Mouse (Mus musculus) heart, embryonic 11.5 days (tissue): Measurements from ENCODE around the gene Dpagt1. TPM values are rescaled to one million over a fixed set of nuclear protein-coding genes. Genes with fewer than 3 reads are reported as not detected.
"Not testable (repeated sequence)": the region's sequence is repeated elsewhere in the genome, so short reads cannot be mapped to it uniquely, and the experiment has no call there.

Source experiments
- ATAC-seq: fragments of 200-750 bp; cut with Nextera tagmentation; replicated peaks from 2 replicates; pipeline ENCODE4 v1.8.0; 2017; ENCODE audit warnings: moderate library complexity; ENCODE audit not compliant: insufficient number of reproducible peaks, low FRiP score, low TSS enrichment
- H3K27ac ChIP-seq: fragments of 300-500 bp; sonication (generic); 2 replicates; pipeline ENCODE4 v1.5.1; 2014; ENCODE audit warnings: mild to moderate bottlenecking, low read depth, low read length
- H3K27me3 ChIP-seq: fragments of 300-500 bp; sonication (generic); 2 replicates; pipeline ENCODE4 v1.6.1; 2014; ENCODE audit warnings: mild to moderate bottlenecking, low read length, mixed read lengths; ENCODE audit not compliant: control insufficient read depth, insufficient read depth
- H3K36me3 ChIP-seq: fragments of 300-500 bp; sonication (generic); 2 replicates; pipeline ENCODE4 v1.6.1; 2014; ENCODE audit warnings: mild to moderate bottlenecking, low read length, moderate library complexity, mixed read lengths; ENCODE audit not compliant: control insufficient read depth, insufficient read depth
- H3K4me1 ChIP-seq: fragments of 300-500 bp; sonication (generic); 2 replicates; pipeline ENCODE4 v1.6.1; 2014; ENCODE audit warnings: low read length; ENCODE audit not compliant: control insufficient read depth, insufficient read depth
- H3K4me2 ChIP-seq: fragments of 300-500 bp; sonication (generic); 2 replicates; pipeline ENCODE4 v1.6.1; 2014; ENCODE audit warnings: mild to moderate bottlenecking, moderate library complexity
- H3K4me3 ChIP-seq: fragments of 300-500 bp; sonication (generic); 2 replicates; pipeline ENCODE4 v1.5.1; 2014; ENCODE audit warnings: low read depth, low read length
- H3K9ac ChIP-seq: fragments of 300-500 bp; sonication (generic); 2 replicates; pipeline ENCODE4 v1.6.1; 2014; ENCODE audit warnings: mild to moderate bottlenecking, low read depth, low read length, moderate library complexity
- H3K9me3 ChIP-seq: fragments of 300-500 bp; sonication (generic); replicated peaks from 2 replicates; pipeline ENCODE4 v1.6.1; 2016; ENCODE audit warnings: low read length; ENCODE audit not compliant: control insufficient read depth
- WGBS: fragments of 180-500 bp; shearing (Covaris S2); extraction: QIAGEN DNeasy Blood & Tissue Kit; methylation state at CpG from one replicate; pipeline ENCODE4 v1.1.7; 2014; ENCODE audit not compliant: insufficient replicate concordance; 5-methylcytosine and 5-hydroxymethylcytosine counted together
- microRNA-seq: library from miRNA; unstranded; fragments of <30 nt; microRNA quantifications from one replicate; pipeline ENCODE4, GENCODE M21; 2016; ENCODE audit warnings: borderline number of aligned reads
- polyA plus RNA-seq: library from polyadenylated mRNA; unstranded; fragments of >200 nt; fragmentation: Nextera tagmentation; extraction: Ambion mirVana; gene quantifications from 2 replicates; pipeline ENCODE4 v1.2.1, GENCODE M21; 2014

The Dpagt1 gene
- polyA plus RNA-seq, 1 experiment from 2014 or later: 46.3 TPM

- not testable (repeated sequence) for H3K36me3 ChIP-seq, H3K4me3 ChIP-seq, H3K9me3 ChIP-seq, ATAC-seq, H3K9ac ChIP-seq, H3K27ac ChIP-seq, H3K4me2 ChIP-seq, H3K27me3 ChIP-seq
- peaks cover 14% of the 10 kb centered on the region for H3K4me1 ChIP-seq
- WGBS: 85% methylated on average over 2 of the region's 2 CpGs
These were observed 51.5 kb downstream of the Dpagt1 start for GRCm38 (mm10) chr9:44377335-44377734.

- peaks cover 14% of the 10 kb centered on the region for H3K4me1 ChIP-seq
- H3K36me3 ChIP-seq: peaks cover 9% of the 10 kb centered on the region
- H3K9me3 ChIP-seq: no peaks in the 10 kb centered on the region
- peak overlapping the region; percentile 90 for H3K9ac ChIP-seq
- 80% methylated on average over 5 of the region's 5 CpGs for WGBS
- peak overlapping the region; percentile 72 for H3K4me2 ChIP-seq
- peak overlapping the region; percentile 89 for H3K4me3 ChIP-seq
- no peaks in the 10 kb centered on the region for H3K27me3 ChIP-seq
- no peak overlapping the region for H3K27ac ChIP-seq
- ATAC-seq: no peak
These were observed 52.4 kb downstream of the Dpagt1 start for GRCm38 (mm10) chr9:44378153-44378730.

- no peaks in the 10 kb centered on the region for H3K9me3 ChIP-seq
- H3K9ac ChIP-seq: peak within 1 kb of the TSS; percentile 95
- ATAC-seq: peak; percentile 98
- H3K36me3 ChIP-seq: peaks cover 17% of the 10 kb centered on the region
- H3K27ac ChIP-seq: peak within 1 kb of the TSS; percentile 87
- no peaks in the 10 kb centered on the region for H3K27me3 ChIP-seq
- WGBS: under 1% methylated on average over 83 of the region's 83 CpGs
- H3K4me3 ChIP-seq: peak within 1 kb of the TSS; percentile 89
- H3K4me1 ChIP-seq: peaks cover 14% of the 10 kb centered on the region
- H3K4me2 ChIP-seq: peak within 1 kb of the TSS; percentile 72
These were observed 53.4 kb downstream of the Dpagt1 start, which contains the start of gene Hyou1 for GRCm38 (mm10) chr9:44379054-44379834. Gene Hyou1 (plus strand): TSS chr9:44379490.

GRCm38 (mm10) chr9:44379862-44380261 is 54.0 kb downstream of the Dpagt1 start:
- Histone ChIP-seq H3K4me1 (peaks cover 14% of the 10 kb centered on the region), H3K9me3 (no peaks in the 10 kb centered on the region), H3K27me3 (no peaks in the 10 kb centered on the region), H3K4me3 (peak overlapping the region; percentile 89), H3K9ac (peak overlapping the region; percentile 95), H3K36me3 (peaks cover 23% of the 10 kb centered on the region), H3K4me2 (peak overlapping the region; percentile 72), H3K27ac (peak overlapping the region; percentile 83)
- WGBS: 5% methylated on average over 15 of the region's 15 CpGs
- ATAC-seq: no peak; the same call in 1 of the 2 replicates

Small RNA genes within 50 kb of the gene (microRNA-seq; reads per million reads assigned to microRNA genes)
- gene Gm44335: 0.34 reads per million

Other genes with a start within 250 kb of the Dpagt1 start
- gene Mfrp, start 224.3 kb upstream of the Dpagt1 start, polyA plus RNA-seq: 0.16 TPM in 1 of 2 replicates, not detected in the other
- 0.43 and 1.2 TPM in 2 replicates for gene C1qtnf5, start 218.8 kb upstream of the Dpagt1 start, polyA plus RNA-seq
- 0.28 TPM in 1 of 2 replicates, not detected in the other for gene Gm49380, start 212.5 kb upstream of the Dpagt1 start, polyA plus RNA-seq
- 35.2 and 38.2 TPM in 2 replicates for gene Rnf26, start 212.5 kb upstream of the Dpagt1 start, polyA plus RNA-seq
- gene Mcam, start 191.6 kb upstream of the Dpagt1 start, polyA plus RNA-seq: 86.2 and 105 TPM in 2 replicates
- gene Cbl, start 92.0 kb upstream of the Dpagt1 start, polyA plus RNA-seq: 12.6 and 14.8 TPM in 2 replicates
- not detected in 2 replicates for gene Ccdc153, start 85.3 kb upstream of the Dpagt1 start, polyA plus RNA-seq
- gene Pdzd3, start 74.5 kb upstream of the Dpagt1 start, polyA plus RNA-seq: not detected in 2 replicates
- 3.6 and 4.9 TPM in 2 replicates for gene Nlrx1, start 57.4 kb upstream of the Dpagt1 start, polyA plus RNA-seq
- 2.7 and 3.3 TPM in 2 replicates for gene Abcg4, start 37.4 kb upstream of the Dpagt1 start, polyA plus RNA-seq
- gene Hinfp, start 20.3 kb upstream of the Dpagt1 start, polyA plus RNA-seq: 15.3 and 15.9 TPM in 2 replicates
- gene C2cd2l, start 5.7 kb upstream of the Dpagt1 start, polyA plus RNA-seq: 4.7 and 7.1 TPM in 2 replicates
- gene H2afx, start 8.7 kb downstream of the Dpagt1 start, polyA plus RNA-seq: 199 and 232 TPM in 2 replicates
- gene Hmbs, start 18.2 kb downstream of the Dpagt1 start, polyA plus RNA-seq: 258 and 291 TPM in 2 replicates
- 15.1 and 19.8 TPM in 2 replicates for gene Vps11, start 35.7 kb downstream of the Dpagt1 start, polyA plus RNA-seq
- 18.2 and 19.4 TPM in 2 replicates for gene Hyou1, start 53.5 kb downstream of the Dpagt1 start, polyA plus RNA-seq
- 31.1 and 31.5 TPM in 2 replicates for gene Slc37a4, start 70.8 kb downstream of the Dpagt1 start, polyA plus RNA-seq
- 1,538 and 1,582 TPM in 2 replicates for gene Rps25, start 81.1 kb downstream of the Dpagt1 start, polyA plus RNA-seq
- gene Trappc4, start 81.6 kb downstream of the Dpagt1 start, polyA plus RNA-seq: 76.8 and 79.1 TPM in 2 replicates
- gene Ccdc84, start 92.5 kb downstream of the Dpagt1 start, polyA plus RNA-seq: 21.8 and 25.4 TPM in 2 replicates
- not detected in 2 replicates for gene Foxr1, start 115.1 kb downstream of the Dpagt1 start, polyA plus RNA-seq
- 0.14 TPM in 1 of 2 replicates, not detected in the other for gene Upk2, start 129.0 kb downstream of the Dpagt1 start, polyA plus RNA-seq
- gene Bcl9l, start 156.8 kb downstream of the Dpagt1 start, polyA plus RNA-seq: 8.7 and 9.3 TPM in 2 replicates
- gene Cxcr5, start 235.9 kb downstream of the Dpagt1 start, polyA plus RNA-seq: 0.06 TPM in 1 of 2 replicates, not detected in the other